Mouse (Mus musculus) mature B cell (primary cell): ENCODE data around the gene Moap1.

ENCODE experiments used
- in situ Hi-C: fragments of 300-500 bp; cut with MboI; formaldehyde crosslinking; loops from 2 replicates; pipeline ENCODE4 v1.14.3; 2019

Gene Moap1

GRCm38 (mm10) chr12:102742056-102742455, 1.4 kb downstream of the Moap1 start:
- in situ Hi-C loops, result loop anchor here (25.0 kb wide), 2 partner anchors 320 to 780 kb away; partner anchors contain the start of gene Atxn3

- in situ Hi-C loops, result loop anchor here (25.0 kb wide), 2 partner anchors 322 to 778 kb away; partner anchors contain the start of gene Atxn3
These were observed 3.2 kb downstream of the Moap1 start for GRCm38 (mm10) chr12:102740285-102740684.

- in situ Hi-C loops, result loop anchor here (25.0 kb wide), 2 partner anchors 323 to 777 kb away; partner anchors contain the start of gene Atxn3
These were observed 4.4 kb downstream of the Moap1 start for GRCm38 (mm10) chr12:102739096-102739495.

DNA sequence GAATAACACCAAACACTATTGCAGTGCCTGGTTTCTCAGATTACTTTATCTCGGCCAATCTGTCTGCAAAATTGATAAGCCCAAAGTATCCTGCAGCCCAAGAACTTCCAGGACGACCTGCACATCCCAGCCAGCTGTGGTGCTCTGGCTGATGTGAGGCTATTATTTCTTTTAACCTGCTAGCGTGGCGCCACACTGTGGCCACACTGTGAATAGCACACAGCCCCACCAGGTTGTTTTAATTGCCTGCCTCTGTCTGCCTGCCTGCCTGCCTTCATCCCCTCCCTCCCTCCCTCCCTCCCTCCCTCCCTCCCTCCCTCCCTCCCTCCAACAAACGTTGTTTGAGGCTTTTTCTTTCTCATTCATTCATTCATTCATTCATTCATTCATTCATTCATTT, 10.1 kb downstream of the Moap1 start:
- in situ Hi-C loops, result loop anchor here (25.0 kb wide), 2 partner anchors 329 to 771 kb away; partner anchors contain the start of gene Atxn3

- in situ Hi-C loops, result loop anchor here (25.0 kb wide), 2 partner anchors 331 to 769 kb away; partner anchors contain the start of gene Atxn3
These were observed 12.5 kb downstream of the Moap1 start for GRCm38 (mm10) chr12:102730798-102731619.

DNA sequence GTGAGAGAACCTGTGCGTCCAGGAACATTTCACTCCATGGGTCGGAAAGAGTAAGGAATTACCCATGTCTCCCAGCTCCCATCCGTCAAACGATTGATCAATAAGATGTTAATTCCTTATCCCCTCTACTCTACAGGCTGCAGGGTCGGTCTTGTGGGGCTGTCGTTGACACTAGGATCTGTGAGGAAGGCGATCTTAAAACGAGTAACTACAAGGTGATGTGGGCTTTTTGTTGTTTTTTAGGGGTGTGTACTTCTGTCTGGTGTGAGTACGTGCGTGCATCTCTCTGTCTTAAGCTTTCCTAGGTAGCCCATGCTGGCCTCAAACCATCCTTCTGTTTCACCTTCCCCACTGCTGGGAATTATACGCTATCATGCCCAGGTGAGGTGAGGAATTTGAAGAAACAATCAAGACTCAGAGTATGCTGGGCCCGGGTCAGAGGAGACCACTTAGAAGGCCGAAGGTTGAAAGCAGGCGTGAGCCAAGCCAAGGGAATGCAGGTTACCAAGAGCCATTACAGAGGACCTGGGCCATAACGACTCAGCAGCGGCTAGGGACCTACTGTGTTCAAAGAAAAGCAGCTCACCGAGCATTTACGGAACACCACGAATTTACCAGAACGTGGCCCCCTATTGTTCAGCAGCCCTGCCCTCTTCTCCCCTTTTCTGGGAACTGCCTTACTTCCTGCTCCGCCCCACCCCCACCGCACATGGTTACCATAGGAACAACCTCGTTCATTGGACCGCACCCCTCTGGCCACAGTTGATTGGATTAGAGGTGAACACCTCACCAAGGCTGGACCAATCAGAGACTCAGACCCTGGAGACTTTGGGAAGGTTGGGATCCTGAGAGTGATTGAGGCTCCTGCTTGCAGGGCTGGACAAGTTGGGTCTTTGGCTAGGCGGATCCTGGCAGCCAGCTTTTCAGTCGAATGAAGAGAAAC, 13.3 kb downstream of the Moap1 start:
- in situ Hi-C loops, result loop anchor here (5.0 to 25.0 kb wide), 3 partner anchors 153 to 768 kb away; partner anchors contain the start of gene Atxn3

DNA sequence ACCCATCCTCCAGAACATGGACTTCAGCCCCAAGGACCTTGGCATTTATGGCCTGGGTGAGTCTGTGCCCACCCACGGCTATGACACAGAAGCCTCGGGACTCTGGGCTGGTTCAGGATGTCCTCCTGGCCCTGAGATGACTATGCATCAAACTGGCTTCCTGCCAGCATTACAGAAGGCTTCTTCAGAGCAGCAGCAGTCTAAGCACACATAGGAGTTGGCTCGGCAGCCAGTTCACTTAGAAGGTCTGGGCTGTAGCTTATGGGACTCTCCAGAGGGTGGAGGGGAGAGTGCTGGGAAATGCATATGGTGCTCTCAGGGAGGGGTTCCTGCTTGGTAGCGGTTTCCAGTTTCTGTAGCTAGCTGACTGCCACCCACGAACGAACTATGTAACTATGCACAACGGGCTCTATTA, 17.7 kb downstream of the Moap1 start:
- in situ Hi-C loops, result loop anchor here (5.0 to 25.0 kb wide), 3 partner anchors 148 to 763 kb away; partner anchors contain the start of gene Atxn3

GRCm38 (mm10) chr12:102725146-102725545, 18.3 kb downstream of the Moap1 start:
- in situ Hi-C loops, result loop anchor here (5.0 to 25.0 kb wide), 3 partner anchors 148 to 763 kb away; partner anchors contain the start of gene Atxn3

DNA sequence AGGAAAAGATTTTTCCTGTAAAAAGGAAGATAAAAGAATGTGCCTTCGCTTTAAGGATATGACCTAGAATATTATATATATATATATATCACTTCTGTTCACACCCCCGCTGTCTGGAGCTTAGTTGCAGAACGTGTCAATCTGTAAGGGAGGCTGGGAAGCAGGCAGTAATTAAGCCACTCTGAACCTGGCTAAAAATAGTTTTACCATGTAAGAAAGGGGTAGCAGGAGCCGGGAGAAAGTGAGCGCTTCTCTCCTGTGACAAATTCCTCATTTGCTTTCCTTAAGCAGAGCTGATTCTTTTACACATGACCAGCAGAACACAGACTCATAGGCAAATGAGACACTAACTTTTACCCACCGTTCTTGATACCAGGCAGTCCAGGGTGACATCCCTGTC, 19.6 kb downstream of the Moap1 start:
- in situ Hi-C loops, result no loop called here

DNA sequence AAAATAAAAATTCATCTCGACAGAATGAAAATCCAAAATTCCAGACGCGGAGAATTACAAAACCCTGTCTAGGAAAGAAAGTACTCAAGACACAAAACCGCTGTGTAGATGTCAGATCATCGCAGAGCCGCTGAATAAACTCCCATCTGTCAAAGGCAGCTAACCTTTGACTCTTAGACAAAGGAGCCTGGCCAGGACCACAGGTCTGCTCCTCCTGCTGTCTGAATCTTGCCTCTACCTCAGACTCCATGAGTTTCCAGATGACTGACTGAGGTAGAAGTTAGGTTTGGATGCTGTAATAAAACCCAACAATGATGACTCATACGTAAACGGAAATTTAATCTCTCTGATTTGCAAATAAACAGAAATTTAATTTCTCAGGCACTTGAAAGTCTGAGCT, 20.5 kb downstream of the Moap1 start:
- in situ Hi-C loops, result no loop called here

DNA sequence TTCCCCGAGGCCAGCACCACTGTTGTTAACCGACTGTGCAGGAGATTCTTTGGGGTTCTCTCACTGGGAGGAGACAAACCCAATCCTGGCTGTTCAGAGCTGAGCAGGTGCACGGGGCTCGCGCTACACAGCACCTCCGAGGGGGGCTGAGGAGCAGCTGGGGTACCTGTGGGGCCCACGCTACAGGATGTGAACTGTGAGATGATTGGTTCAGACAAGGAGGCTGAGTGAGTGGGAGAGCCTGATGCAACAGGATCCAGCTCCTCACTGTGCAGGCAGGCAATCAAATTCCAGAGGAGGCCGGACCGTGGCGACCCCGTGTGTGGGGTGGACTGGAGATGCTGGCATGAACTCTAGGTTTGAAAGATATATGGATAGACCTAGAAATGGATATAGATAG, 21.0 kb downstream of the Moap1 start:
- in situ Hi-C loops, result no loop called here

GRCm38 (mm10) chr12:102719552-102720315, 23.7 kb downstream of the Moap1 start:
- in situ Hi-C loops, result no loop called here

DNA sequence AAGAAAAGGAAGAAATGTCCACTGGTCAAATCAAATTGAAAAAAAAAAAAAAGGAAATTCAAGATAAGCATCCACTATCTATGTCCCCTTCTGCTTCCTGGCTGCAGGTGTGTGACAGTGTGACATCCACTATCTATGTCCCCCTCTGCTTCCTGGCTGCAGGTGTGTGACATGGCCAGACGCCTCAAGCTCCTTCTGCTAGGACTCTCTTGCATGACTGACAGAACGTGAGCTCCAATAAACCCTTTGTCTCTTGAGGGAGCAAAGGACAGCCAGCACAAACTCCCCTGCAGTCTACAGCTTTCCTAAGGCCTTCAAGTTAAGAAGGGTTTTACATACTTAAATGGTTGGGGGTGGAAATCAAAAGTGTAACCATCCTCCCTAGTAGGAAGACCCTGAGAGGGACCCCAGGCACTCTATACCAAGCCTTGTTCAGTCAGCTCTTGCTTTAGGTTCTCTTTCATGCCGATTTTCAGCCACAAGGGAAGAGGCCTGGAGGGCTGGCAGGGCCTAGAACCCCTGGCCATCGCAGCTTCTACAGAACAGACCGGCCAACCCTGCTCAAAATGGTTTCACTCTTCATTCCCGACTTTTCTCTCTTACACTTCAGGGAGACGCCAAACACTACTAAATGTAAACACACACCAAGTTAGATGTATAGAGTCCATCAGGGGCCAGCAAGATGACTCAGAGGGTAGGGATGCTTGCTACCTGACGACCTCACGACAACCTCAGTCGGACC, 28.6 kb downstream of the Moap1 start:
- in situ Hi-C loops, result no loop called here

DNA sequence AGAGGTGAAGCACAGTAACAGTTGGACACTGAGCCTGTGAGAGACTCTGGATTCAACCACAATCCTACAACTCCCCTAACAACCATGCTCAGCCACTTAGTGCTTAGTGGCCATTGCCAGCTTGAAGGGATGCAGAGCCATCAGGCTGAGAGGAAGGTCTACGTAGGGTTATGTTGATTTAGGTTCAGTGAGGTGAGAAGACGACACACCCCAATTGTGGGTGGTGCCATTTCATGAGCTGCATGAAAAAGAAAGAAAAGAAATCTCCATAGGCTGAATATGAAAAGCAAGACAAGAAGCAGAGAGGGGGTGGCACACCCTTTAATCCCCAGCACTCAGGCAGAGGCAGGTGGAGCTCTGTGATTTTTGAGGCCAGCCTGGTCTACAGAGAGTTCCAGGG, 29.3 kb downstream of the Moap1 start:
- in situ Hi-C loops, result no loop called here

DNA sequence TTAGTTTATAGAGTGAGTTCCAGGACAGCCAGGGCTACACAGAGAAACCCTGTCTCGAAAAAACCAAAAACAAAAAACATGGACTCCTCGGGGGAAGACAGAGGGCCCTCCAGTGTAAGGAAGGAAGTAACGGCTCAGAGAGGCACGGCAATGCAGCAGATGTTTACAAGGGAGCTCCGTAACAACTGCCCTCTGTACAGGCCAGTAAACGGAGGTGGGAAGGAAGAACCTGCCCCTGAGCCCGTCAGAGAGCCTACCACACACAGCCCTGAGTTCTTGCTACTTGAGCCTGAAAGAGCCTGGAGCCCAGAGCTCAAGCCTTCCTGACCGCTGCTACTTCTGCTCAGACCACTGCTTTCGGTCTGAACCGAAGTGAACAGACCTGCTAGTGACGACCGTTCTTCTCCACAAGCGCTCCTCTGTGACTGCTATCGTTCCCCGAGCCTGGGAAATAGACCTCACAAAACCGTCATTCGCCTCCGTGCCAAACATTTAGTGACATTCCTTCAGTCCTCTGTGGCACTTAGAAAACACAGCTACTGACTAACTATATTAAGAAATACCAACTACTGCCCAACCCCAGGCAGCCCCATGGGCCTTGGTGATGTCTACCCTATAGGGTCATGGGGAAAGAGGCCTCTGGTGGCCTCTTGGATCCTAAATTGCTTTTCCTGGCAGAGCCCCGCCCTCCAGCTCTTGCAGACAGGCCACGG, 30.2 kb downstream of the Moap1 start:
- in situ Hi-C loops, result no loop called here

GRCm38 (mm10) chr12:102710851-102711375, 32.5 kb downstream of the Moap1 start:
- in situ Hi-C loops, result no loop called here

GRCm38 (mm10) chr12:102709896-102710295, 33.6 kb downstream of the Moap1 start:
- in situ Hi-C loops, result no loop called here

- in situ Hi-C loops, result no loop called here
These were observed 35.2 kb downstream of the Moap1 start for GRCm38 (mm10) chr12:102708220-102708619.

DNA sequence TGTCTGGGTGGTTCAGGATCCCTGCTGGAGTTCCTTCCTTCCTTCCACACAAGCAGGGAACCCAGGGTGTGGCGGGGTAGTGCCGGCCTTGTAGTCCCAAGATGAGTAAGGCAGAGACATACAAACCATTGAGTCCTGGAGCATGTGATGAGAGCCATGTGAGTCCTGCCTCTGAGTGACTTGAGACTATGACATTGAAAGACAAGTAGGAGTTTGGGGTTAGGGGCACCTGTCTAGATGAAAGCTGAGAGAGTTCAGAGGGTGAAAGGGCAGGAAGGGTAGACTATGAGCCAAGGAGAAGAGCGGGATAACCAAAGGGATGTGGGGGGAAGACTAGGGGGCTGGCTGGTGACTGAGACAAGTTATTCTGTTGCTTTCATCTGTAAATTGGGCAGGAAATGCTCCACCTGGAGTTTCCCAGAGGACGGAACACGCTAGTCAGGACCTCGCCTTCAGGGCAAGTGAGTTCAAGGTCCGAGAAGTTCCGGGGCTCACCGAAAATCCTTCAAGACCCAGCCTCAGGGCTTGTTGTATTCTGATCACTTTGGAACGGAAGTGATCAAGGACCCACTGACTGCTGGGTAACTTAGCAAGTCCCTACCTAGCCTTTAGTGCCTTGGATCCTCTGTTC, 36.5 kb downstream of the Moap1 start:
- in situ Hi-C loops, result no loop called here
